Mouse (Mus musculus): ENCODE measurements around the gene Rerg. TPM values are rescaled to one million over a fixed set of nuclear protein-coding genes. Genes with fewer than 3 reads are reported as not detected.
A peak's percentile ranks its signal among the peaks of the same experiment; 100 is the strongest.

Rerg gene
- polyA plus RNA-seq, 1 experiment from 2014 or later: 19.4 TPM

DNA sequence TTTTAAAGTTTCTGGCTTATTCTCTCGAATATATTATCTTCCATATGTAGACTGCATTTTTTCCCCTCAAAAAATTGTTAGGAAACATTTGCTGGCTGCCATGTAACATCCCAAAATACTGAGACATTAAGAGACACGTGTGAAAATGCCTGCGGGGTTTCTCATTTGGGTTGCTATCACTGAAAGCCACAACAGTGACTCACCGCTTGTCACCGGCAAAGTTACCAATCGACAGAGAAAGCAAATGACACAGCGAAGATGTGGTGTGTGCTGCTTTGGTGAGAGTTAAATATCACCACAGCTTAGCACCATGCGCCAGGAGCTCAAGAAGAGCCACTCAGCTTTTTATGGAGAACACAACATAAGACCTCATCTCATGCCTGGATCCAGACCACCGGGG is 44.9 kb downstream of the Rerg start:
- Histone ChIP-seq H3K27me3 (no peaks in the 10 kb centered on the region), H3K36me3 (no peaks in the 10 kb centered on the region), H3K27ac (peak overlapping the region; percentile 83; the same call in 1 of the 2 replicates), H3K4me3 (no peak overlapping the region), H3K9ac (no peak overlapping the region), H3K9me3 (no peaks in the 10 kb centered on the region), H3K4me2 (no peak overlapping the region), H3K4me1 (peaks cover 18% of the 10 kb centered on the region)
- ATAC-seq (ENCODE audit: insufficient number of reproducible peaks, insufficient read depth, low FRiP score, low TSS enrichment, low read depth): no peak
- whole genome bisulfite sequencing: 81% methylated on average over 9 of the region's 9 CpGs

DNA sequence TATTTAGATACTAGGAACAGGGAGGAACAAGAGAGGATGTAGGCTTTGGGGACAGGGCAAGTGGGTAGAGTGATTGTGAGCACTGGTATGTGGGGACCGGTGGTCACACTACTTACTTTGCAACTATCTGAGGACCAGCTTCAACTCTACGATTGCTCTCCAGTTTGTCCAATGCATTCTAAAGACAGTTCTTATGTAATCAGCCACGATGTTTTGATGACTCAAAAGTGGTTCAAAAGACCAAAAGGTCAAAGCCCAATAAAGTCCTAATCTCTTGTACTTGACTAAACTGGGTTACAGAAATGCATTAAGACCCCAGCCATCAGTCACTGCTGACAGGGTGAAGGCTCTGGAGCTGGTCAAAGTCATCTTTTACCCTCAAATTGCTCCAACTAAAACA is 45.3 kb downstream of the Rerg start:
- no peak overlapping the region for H3K4me2 ChIP-seq
- ATAC-seq (ENCODE audit: insufficient number of reproducible peaks, insufficient read depth, low FRiP score, low TSS enrichment, low read depth): no peak
- H3K4me3 ChIP-seq: no peak overlapping the region
- H3K9ac ChIP-seq: no peak overlapping the region
- no peaks in the 10 kb centered on the region for H3K9me3 ChIP-seq
- H3K36me3 ChIP-seq: 0 out of 2 replicates have a peak, but pooled peaks cover 2% of the 10 kb centered on the region
- no peak overlapping the region for H3K27ac ChIP-seq
- no peaks in the 10 kb centered on the region for H3K27me3 ChIP-seq
- 84% methylated on average over 3 of the region's 3 CpGs for WGBS
- H3K4me1 ChIP-seq: peaks cover 18% of the 10 kb centered on the region

DNA sequence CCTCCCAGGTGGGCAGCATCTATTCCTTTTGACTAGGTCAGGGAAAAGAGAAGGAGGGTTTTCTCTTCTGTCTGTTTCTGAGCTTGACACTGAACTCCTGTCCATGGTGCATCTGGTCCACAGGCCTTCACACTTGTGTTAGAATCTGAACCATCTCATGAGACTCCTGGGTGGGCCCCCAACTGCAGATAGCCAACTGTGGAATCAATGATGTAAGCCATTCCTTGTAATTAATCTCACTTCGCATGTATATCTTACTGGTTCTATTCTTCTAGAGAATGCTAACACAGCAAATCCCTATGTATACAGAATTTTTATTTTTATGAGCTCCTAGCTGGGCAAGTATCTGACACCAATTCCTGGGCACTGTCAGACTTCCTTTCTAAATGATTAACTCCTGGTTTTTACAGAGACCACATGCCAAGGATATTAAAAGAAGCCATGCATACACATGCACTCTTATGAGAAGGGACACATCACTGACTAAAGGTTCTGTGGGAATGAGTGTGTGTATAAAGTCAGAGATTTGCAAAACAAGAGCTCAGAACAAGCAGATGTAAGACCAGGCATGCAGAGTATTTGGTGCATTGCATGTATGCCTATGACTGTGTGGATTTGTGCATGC is 53.3 kb downstream of the Rerg start:
- Histone ChIP-seq H3K4me2 (no peak overlapping the region), H3K27me3 (no peaks in the 10 kb centered on the region), H3K9me3 (no peaks in the 10 kb centered on the region), H3K4me1 (0 out of 2 replicates have a peak, but pooled peaks cover 12% of the 10 kb centered on the region), H3K9ac (no peak overlapping the region), H3K36me3 (0 out of 2 replicates have a peak, but pooled peaks cover 2% of the 10 kb centered on the region), H3K4me3 (no peak overlapping the region), H3K27ac (no peak overlapping the region)
- 78% methylated on average over 1 of the region's 1 CpGs for WGBS
- ATAC-seq (ENCODE audit: insufficient number of reproducible peaks, insufficient read depth, low FRiP score, low TSS enrichment, low read depth): no peak

DNA sequence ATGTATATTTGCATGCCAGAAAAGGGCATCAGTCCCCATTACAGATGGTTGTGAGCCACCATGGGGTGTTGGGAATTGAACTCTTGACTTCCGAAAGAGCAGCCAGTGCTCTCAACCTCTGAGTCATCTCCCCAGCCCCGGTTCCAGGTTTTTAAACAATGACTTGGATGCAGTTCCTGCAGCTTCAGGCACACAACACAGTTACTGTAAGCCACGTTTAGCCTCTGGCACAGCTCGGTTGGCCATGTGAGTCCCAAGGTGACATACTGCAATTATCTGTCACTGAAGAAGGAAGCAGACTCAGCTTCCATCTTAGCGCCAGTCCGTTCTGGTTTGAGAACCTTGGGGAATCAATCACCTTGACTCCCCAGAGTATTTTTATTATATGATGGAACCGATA is 55.4 kb downstream of the Rerg start:
- Histone ChIP-seq H3K9me3 (no peaks in the 10 kb centered on the region), H3K27ac (no peak overlapping the region), H3K36me3 (no peaks in the 10 kb centered on the region), H3K9ac (no peak overlapping the region), H3K4me1 (peaks cover 30% of the 10 kb centered on the region), H3K4me3 (no peak overlapping the region), H3K27me3 (no peaks in the 10 kb centered on the region), H3K4me2 (no peak overlapping the region)
- WGBS: 82% methylated on average over 7 of the region's 7 CpGs
- ATAC-seq (ENCODE audit: insufficient number of reproducible peaks, insufficient read depth, low FRiP score, low TSS enrichment, low read depth): no peak

DNA sequence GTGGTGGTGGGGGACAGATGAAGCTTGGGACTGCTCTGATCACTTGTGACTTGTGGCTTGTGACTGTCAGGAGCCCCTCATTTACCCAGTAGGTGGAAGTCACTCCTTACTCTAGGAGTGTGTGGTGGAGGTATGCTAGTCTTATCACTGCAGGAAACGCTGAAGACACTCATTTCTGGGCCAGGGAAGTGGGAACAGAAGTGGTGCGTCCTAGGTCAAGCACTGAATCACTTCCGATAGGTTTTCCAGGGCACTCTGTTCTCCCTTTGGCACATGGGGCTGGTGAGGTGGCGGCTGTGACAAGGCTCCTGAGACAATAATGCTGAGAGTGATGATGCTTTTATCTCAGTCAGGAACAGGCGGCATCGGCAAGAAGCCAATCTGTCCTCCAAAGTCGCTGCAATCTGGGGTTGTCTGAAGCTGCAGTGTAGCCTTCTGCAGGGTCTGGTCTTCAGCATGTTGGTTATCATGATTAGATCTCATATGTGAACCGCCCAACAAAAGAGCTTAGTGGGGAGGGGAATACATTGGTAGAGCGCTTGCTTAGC is 59.0 kb downstream of the Rerg start:
- no peak overlapping the region for H3K4me2 ChIP-seq
- peak overlapping the region; percentile 85 for H3K27ac ChIP-seq
- peaks cover 22% of the 10 kb centered on the region for H3K4me1 ChIP-seq
- 88% methylated on average over 9 of the region's 9 CpGs for WGBS
- H3K27me3 ChIP-seq: no peaks in the 10 kb centered on the region
- no peak overlapping the region for H3K9ac ChIP-seq
- no peaks in the 10 kb centered on the region for H3K9me3 ChIP-seq
- H3K36me3 ChIP-seq: no peaks in the 10 kb centered on the region
- ATAC-seq (ENCODE audit: insufficient number of reproducible peaks, insufficient read depth, low FRiP score, low TSS enrichment, low read depth): peak; percentile 6; the same call in 1 of the 2 replicates
- H3K4me3 ChIP-seq: no peak overlapping the region

DNA sequence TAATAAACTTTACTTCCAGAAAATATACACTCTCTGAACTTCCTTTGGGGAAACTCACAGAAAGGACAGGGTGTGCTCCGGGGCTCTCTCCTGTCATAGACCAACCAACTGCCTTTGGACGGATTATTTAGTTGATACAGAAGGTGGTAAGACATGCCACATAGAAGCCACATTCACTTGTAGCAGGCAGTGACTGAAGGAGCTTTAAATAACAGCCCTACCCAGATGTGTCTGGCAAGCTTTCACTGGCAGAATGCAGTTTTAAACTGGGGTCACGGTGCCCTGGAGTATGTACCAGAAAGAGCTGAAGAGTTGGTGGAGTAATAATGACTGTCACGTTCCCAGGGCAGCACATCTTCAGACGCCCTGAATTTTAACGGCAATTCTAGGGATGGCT is 59.5 kb downstream of the Rerg start:
- Histone ChIP-seq H3K27ac (peak overlapping the region; percentile 85), H3K4me1 (peaks cover 22% of the 10 kb centered on the region), H3K4me3 (no peak overlapping the region), H3K27me3 (no peaks in the 10 kb centered on the region), H3K9ac (no peak overlapping the region), H3K9me3 (no peaks in the 10 kb centered on the region), H3K4me2 (peak overlapping the region; percentile 28), H3K36me3 (no peaks in the 10 kb centered on the region)
- peak; percentile 48; the same call in 1 of the 2 replicates for ATAC-seq (ENCODE audit: insufficient number of reproducible peaks, insufficient read depth, low FRiP score, low TSS enrichment, low read depth)
- 63% methylated on average over 6 of the region's 6 CpGs for WGBS

DNA sequence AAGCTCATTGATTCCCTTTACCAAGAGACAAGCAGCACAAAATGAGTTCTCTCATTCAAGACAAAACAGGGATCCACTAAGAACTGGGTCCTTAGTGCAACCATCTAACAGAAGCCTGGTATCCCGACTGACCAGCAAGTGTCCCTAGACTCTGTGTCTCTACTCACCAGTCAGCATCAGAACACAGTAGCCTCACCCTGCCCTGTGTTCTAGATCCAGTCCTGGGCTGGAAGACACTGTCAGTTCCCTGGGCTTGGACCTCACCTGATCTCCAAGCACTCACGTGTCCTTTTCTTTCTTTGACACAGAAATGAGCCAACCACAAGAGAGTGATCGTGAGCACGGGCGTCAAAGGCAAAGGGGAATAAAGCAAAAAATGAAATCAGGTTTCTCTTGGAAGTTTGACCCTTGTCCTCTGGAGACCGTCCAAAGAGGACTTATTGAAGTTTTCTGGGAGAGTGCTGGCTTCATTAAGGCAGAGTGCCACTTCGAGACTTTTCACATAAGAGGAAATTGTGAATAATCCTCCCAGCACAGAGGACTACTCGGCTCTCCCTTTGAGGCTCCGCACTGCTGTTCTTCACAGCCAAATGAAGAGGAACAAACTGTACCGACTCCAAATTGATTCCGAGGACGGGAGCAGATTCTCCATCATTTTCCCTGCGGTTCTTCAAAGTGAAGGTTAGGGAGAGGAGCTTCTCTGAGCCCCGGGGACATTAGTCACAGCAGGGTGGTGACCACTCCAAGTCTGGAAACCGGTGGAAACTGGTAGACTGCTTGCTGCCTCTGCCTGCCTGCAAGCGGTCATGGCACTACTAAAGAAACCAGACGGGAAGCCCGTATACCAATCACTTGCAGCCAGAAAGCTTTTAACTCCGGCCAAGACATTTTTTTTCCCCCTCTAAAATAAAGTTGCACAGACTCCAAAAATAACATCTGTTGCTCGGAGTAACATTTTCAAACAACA is 60.2 kb downstream of the Rerg start:
- Histone ChIP-seq H3K27me3 (no peaks in the 10 kb centered on the region), H3K4me3 (0 out of 2 replicates have a peak overlapping the region, but pooled peaks have one; percentile 11), H3K36me3 (no peaks in the 10 kb centered on the region), H3K4me1 (peaks cover 22% of the 10 kb centered on the region), H3K27ac (peak overlapping the region; percentile 85), H3K4me2 (peak overlapping the region; percentile 28), H3K9ac (0 out of 2 replicates have a peak overlapping the region, but pooled peaks have one; percentile 1), H3K9me3 (no peaks in the 10 kb centered on the region)
- 54% methylated on average over 20 of the region's 20 CpGs for WGBS
- 0 out of 2 replicates have a peak, but pooled peaks have one; percentile 59 for ATAC-seq (ENCODE audit: insufficient number of reproducible peaks, insufficient read depth, low FRiP score, low TSS enrichment, low read depth)

DNA sequence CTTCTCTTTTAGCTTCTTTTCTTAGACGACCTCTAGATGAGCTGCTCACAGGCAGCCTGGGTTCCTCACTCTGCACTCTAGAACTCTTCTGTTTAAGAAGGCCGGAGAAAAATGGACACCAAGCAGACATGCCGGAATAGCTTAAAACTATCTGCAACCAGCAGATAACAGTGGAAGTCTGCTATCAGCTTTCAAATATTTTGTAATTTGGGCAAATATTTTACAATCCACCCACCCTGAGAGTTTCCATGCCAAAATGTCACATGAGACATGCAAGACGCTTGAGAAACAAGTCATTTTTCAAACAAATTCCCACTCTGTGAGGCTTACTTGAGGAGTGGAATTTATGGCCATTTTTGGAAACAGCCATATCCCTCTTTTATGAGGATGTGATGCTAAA is 65.0 kb downstream of the Rerg start:
- H3K4me2 ChIP-seq: no peak overlapping the region
- no peak overlapping the region for H3K9ac ChIP-seq
- ATAC-seq (ENCODE audit: insufficient number of reproducible peaks, insufficient read depth, low FRiP score, low TSS enrichment, low read depth): no peak
- H3K4me1 ChIP-seq: peaks cover 26% of the 10 kb centered on the region
- H3K4me3 ChIP-seq: no peak overlapping the region
- no peak overlapping the region for H3K27ac ChIP-seq
- no peaks in the 10 kb centered on the region for H3K27me3 ChIP-seq
- no peaks in the 10 kb centered on the region for H3K9me3 ChIP-seq
- no peaks in the 10 kb centered on the region for H3K36me3 ChIP-seq
- WGBS: 75% methylated on average over 4 of the region's 4 CpGs

DNA sequence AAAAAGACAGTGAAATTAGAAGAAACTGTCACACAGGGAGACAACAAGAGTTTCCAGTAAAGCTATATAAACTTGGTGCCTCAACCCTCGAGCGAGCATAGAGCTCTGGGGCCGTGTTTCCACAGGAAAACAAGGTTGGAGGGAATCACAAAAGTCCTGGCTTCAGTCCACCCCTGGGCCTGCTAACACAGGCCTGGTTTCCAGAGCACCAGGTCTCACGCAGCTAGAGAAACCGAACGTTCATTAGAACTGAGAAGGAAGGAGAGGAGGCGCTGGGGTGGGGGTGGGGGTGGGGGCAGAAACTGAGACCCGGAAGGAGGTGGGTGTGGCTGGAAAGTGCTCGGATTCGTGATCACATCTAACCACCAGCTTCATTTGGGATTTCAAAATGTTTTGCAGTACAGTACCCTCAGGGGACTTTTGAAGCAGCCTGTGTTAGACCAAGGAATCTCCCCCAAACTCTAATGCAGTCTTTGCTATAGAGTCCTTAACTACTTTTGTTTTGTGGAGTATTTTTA is 67.6 kb downstream of the Rerg start:
- no peak overlapping the region for H3K4me2 ChIP-seq
- peak overlapping the region; percentile 68 for H3K27ac ChIP-seq
- WGBS: 19% methylated on average over 10 of the region's 10 CpGs
- H3K27me3 ChIP-seq: no peaks in the 10 kb centered on the region
- no peaks in the 10 kb centered on the region for H3K36me3 ChIP-seq
- no peak for ATAC-seq (ENCODE audit: insufficient number of reproducible peaks, insufficient read depth, low FRiP score, low TSS enrichment, low read depth)
- H3K9me3 ChIP-seq: no peaks in the 10 kb centered on the region
- peaks cover 42% of the 10 kb centered on the region for H3K4me1 ChIP-seq
- H3K4me3 ChIP-seq: no peak overlapping the region
- no peak overlapping the region for H3K9ac ChIP-seq

DNA sequence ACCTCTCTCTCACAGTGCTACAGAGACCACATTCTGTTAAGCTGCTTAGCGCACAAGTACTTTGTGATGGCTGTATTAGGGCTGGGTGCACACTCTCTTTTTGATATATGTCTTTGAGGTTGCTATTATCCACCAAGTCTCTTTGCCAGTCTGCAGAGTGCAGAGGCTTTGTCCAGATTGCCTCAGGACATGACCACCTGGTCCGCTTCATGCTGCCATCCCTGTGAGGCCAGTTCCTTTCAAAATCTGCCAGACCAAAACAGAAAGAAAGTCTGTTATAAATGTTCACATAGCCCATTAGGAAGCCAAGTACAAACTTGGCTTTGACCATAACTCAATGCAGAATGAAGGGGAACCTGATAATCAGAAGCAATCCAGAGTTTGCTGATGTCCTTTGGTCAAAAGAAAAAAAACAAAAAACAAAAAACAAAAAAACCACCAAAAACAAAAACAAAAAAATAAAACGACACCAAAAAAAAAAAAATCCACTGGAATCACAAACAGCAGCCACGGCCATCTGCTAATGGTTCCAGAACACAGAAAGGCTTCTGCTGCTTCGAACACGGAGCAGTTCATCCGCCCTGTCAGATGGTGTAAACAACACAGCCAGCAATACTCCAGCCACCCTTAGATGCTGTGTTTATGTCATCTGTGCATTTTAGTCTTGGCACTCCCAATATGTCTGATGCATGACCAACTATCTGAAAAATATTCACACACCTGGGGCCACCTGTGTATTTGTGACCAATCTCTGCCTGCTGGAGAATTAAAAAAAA is 68.2 kb downstream of the Rerg start:
- H3K9ac ChIP-seq: no peak overlapping the region
- 59% methylated on average over 7 of the region's 7 CpGs for WGBS
- H3K4me2 ChIP-seq: no peak overlapping the region
- peaks cover 49% of the 10 kb centered on the region for H3K4me1 ChIP-seq
- no peak for ATAC-seq (ENCODE audit: insufficient number of reproducible peaks, insufficient read depth, low FRiP score, low TSS enrichment, low read depth)
- H3K4me3 ChIP-seq: no peak overlapping the region
- H3K36me3 ChIP-seq: no peaks in the 10 kb centered on the region
- H3K27me3 ChIP-seq: no peaks in the 10 kb centered on the region
- no peaks in the 10 kb centered on the region for H3K9me3 ChIP-seq
- H3K27ac ChIP-seq: peak overlapping the region; percentile 68

DNA sequence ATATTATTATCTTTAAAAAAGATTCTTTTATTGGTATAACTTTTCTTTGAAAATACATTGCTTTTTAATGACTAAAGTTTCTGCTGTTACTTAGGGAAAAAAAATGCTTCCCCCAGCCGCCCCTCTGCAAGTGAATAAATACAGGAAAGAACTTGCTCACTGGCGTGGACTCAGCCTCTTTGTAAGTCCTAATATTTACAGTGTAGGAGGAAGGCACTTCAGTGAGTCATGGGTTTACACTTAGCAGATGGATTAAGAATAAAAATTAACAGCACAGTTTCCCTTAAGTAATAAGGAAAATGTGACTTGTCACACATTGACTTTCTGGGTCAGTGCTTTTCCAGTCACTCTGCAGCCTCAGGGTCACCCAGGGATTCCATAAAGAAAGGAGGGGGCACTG is 70.0 kb downstream of the Rerg start:
- Histone ChIP-seq H3K27ac (peak overlapping the region; percentile 68), H3K9me3 (no peaks in the 10 kb centered on the region), H3K36me3 (no peaks in the 10 kb centered on the region), H3K4me3 (no peak overlapping the region), H3K9ac (no peak overlapping the region), H3K4me2 (no peak overlapping the region), H3K27me3 (no peaks in the 10 kb centered on the region), H3K4me1 (peaks cover 51% of the 10 kb centered on the region)
- ATAC-seq (ENCODE audit: insufficient number of reproducible peaks, insufficient read depth, low FRiP score, low TSS enrichment, low read depth): no peak
- WGBS: 25% methylated on average over 2 of the region's 2 CpGs

Data from embryonic facial prominence, embryonic 13.5 days (tissue).